Mouse (Mus musculus): ENCODE results near the gene Glrp1. TPM values are rescaled to one million over a fixed set of nuclear protein-coding genes. Genes with fewer than 3 reads are reported as not detected.

Glrp1 gene
- total RNA-seq, 2 experiments from 2014 or later: not detected

DNA sequence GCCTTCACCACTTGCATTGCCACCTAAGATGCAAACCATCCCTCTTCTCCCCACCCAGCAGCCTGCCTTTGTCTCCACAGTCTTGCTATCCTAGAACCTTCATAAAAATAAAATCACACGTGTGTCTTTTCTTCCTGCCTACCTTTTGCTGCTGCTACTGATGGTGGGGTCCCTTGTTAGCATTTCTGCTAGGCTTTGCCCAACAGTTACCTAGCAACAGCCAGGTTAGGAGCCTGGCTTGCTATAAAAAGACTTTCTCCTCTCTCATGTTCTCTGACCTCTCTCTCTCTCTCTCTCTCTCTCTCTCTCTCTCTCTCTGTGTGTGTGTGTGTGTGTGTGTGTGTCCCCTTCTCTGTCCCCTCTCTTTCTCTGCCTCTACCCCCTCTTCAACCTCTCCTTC is 48.8 kb downstream of the Glrp1 start:
- DNase-seq: no peak

DNA sequence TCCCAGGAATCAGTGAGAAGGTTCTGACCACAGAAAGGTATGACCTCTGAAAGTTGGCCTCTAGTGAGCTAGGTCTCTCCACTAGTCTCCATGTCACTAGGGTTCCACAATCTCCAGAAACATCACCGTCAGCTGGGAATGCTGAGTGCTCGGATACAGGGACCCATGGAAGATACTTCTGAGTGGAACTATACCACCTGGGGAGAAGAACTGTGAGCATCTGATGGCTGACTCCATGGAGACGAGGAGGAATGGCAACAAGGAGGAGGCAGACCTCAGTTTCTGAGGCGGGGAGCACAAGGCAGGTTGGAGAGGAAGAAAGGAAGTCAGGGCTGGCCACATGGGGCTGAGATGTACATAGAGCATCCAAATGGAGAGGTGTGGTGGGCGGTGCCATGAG is 50.2 kb downstream of the Glrp1 start:
- no peak for DNase-seq

GRCm38 (mm10) chr1:88459196-88459595 is 50.7 kb downstream of the Glrp1 start:
- no peak for DNase-seq

DNA sequence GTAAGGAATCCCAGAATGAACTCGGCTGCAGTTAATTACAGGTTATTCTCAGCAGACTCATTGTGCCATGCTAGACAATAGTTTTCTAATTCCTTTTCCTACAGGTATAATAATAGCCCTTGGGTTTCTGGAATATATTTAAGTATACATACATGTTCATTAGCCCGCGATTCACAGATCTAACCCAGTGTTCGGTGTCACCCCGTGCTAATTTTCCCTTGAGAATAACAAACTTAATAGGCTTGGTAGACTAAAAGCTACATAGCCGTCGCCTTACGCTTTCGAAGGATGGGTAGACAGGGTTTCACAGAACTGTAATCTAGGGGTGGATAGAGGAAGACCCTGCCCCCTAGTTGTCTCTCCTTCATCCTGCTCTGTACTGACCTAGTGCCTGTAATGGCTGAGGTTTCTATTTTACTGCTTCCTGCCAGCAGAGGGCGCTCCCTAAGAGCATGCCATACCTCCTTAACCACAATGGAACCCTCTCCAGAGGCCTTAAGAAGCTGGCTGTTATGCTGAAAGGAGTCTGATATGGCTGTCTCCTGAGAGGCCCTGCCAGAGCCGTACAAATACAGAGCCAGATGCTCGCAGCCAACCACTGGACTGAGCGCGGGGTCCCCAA is 53.3 kb downstream of the Glrp1 start:
- peak; percentile 82 for DNase-seq

GRCm38 (mm10) chr1:88455761-88456160 is 54.1 kb downstream of the Glrp1 start:
- DNase-seq: no peak

DNA sequence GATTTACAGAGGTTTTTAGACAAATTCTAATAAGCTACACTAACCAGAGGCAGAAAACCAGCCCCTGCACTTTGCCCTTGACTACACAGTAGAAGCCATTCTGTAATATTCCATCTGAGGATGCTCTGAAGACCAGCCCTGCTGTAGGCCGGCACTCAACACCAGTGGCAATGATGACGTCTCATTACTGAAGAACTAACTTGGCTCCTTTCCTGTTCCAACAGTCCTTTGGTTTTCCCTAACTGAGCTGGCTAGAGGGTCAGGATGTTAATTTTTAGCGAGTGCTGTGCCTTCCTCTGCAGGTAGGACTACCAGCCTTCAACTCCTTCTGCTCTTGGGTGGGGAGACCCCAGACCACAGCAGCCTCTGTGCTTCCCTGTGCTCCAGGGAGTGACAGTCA is 55.2 kb downstream of the Glrp1 start:
- DNase-seq: no peak

DNA sequence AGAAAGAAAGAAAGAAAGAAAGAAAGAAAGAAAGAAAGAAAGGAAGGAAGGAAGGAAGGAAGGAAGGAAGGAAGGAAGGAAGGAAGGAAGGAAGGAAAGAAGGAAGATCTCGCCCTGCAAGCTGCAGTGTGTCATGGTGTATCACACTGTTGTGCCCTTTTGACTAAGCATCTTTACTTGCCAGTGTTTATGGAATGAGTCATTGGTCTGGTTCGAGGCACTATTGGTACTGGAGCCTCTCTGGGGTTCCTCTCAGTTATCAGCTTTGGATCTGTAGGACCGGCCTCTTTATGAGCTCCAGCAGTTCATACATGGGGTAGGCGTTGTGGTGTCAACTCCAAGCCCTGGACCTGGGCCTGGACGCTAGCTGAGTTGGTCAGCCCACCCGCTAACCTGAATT is 57.7 kb downstream of the Glrp1 start:
- DNase-seq: no peak

DNA sequence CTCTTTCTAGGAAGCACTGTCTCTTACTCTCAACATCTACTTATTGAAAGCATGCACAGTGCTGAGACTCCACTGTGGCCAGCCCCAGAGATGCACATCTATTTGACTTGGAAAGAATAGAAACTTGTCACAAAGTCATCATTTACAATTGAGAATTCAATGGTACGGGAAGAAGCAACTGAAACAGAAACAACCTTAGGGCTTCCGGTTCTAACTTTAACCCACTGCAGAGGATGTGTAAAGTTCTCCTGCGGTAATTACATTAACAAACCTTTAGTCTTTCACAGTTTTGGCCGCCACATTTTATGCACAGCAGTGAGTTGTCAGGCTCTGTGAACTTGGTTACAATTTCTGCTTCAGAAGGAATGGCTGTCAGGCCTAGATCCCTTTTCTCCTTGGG is 59.2 kb downstream of the Glrp1 start:
- DNase-seq: no peak

Other genes starting within 250 kb of the Glrp1 start
- 10 to 100 TPM; 63.8 to 91.9 TPM for gene Hjurp, start 232.4 kb downstream of the Glrp1 start, total RNA-seq (2021)
- not detected for gene Trpm8, start 232.4 kb downstream of the Glrp1 start, total RNA-seq (2021)
- 100 to 1,000 TPM in 1 of 2 experiments, 10 to 100 TPM in 1; 42.3 to 106 TPM for gene Spp2, start 103.1 kb downstream of the Glrp1 start, total RNA-seq (2021)
- gene Arl4c, start 192.2 kb upstream of the Glrp1 start, total RNA-seq (2021): 10 to 100 TPM; 12.5 to 14.9 TPM